Mouse (Mus musculus) kidney, adult 2 months (tissue): Measurements from ENCODE around the gene Gjb6.

Experiments used
- CTCF ChIP-seq: fragments of 200-500 bp; conservative IDR thresholded peaks from 2 replicates; pipeline ENCODE4 v1.5.1; 2011; ENCODE audit warnings: low read depth, mild to moderate bottlenecking, control low read depth, low read length, moderate library complexity, mixed read lengths; ENCODE audit not compliant: insufficient read depth, insufficient read length
- POLR2A ChIP-seq: fragments of 200-500 bp; IDR thresholded peaks from one replicate; pipeline ENCODE4 v1.6.1; 2011; ENCODE audit warnings: low read depth, low read length, control low read depth

DNA sequence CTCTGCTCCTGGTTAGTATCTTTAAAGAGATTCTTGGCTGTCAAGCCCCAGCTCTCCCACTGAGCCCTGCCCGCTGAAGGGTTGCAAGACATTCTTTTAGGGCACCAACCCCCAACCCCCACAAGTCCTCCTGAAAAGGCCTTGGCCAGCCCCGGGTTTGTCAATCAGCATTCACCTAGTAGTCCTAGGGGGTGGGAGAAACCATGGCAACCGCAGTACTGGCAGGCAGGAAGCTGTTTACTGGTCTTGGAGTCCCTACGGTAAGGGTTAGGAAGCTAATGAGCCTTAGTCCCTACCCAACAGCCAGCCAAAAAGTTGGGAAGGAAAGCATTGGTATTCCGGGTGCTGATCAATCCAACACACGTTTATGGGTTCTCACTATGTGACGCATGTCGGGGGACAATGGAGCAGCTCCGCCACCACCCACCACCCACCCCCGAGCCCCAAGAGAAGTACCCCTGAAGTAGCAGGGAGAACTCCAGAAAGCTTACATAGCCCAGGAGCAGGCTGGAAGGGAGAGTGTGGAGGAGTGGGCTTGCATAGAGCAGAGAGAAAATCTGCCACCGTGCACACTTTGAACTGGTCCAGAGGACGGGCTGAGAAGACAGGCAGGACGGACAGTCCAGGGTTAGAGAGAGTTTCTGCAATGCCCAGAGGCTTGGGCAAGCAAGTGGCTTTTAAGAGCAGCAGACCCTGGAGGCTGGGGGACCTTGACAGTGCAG is 17.4 kb downstream of the Gjb6 start, which contains the start of gene Gm4491:
- TF ChIP-seq CTCF: no peak
- TF ChIP-seq POLR2A: no peak
